Mouse (Mus musculus): ENCODE data around the gene Gm17067.
"Not testable (repeated sequence)": the region's sequence is repeated elsewhere in the genome, so short reads cannot be mapped to it uniquely, and the experiment has no call there.

DNA sequence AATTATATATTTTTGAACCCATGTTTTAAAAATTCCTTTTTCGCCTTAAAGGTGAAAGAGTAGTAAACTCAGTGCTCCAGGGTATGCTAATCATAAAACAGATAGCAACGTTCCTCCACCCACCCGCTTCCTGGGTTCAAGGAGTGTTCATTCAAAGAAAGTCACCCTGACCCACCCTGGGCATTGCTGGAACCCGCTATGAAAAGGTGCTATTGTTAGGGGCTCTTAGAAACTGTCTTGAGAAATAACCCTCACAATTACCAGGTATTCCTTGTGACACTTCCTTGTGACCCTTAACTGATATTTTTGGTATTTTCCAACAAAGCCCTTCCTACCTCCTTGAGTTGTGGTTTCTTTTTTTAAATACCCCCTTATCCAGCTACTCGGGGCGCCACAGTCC lies 46.7 kb downstream of the Gm17067 start:
- not testable (repeated sequence) for TF ChIP-seq CTCF (IDR thresholded peaks at IDR 0.05; ENCODE audit: borderline replicate concordance, extremely low read depth, insufficient read depth, insufficient read length); POLR2A (IDR thresholded peaks at IDR 0.05; ENCODE audit: borderline replicate concordance, extremely low read depth, insufficient read depth, insufficient read length, poor library complexity, severe bottlenecking)

Measured in brain, embryonic 14.5 days (tissue).